Mouse (Mus musculus): ENCODE data around the gene Lztfl1.

DNA sequence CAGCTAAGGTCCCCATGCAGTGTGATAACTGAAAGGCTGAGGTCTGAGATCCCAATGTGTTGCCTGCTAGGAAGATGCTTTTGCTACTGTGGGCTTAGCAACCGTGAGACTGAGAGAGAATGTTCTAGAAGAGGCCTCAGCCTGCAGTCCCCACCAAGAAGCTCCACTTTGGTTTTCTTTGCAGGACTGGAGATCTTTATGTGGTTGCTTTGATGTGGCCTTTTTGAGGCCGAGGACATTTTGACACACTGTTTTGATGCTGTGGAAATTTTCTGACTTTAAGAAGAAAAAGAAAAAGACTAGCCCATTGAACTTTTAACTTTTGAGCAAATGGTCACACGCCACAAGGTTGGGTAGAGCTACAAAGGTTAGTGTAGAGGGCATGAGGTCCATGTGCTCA lies 43.3 kb upstream of the Lztfl1 start:
- TF ChIP-seq POLR2A (IDR thresholded peaks at IDR 0.05; ENCODE audit: insufficient read depth, low read depth, low read length): no peak
- no peak for TF ChIP-seq EP300 (IDR thresholded peaks at IDR 0.05; ENCODE audit: insufficient read depth, low read depth, low read length)
- no peak for TF ChIP-seq CTCF (IDR thresholded peaks at IDR 0.05)

Data from heart, adult 2 months (tissue).